30 mouse cellular contexts compared by ENCODE assay signal in genomic region chr7:74072632-74073031, GRCm38 (mm10). TPM values are rescaled to one million over a fixed set of nuclear protein-coding genes. Genes with fewer than 3 reads are reported as not detected.
DNase-seq lines count a peak whose midpoint lies in the region; ATAC-seq and TF ChIP-seq lines count a peak whose summit lies in the region.
"Had no signal": no experiment of that assay in that cellular context is flagged by ENCODE, and none has a peak within 500 bp of the region (broad histone marks: within the 10 kb centered on the region; RNA-seq: fewer than 3 reads in every experiment).

No protein-coding gene starts in this region.

- no peak overlapping the region for H3K9ac ChIP-seq in forebrain, postnatal 0 days
- H3K9ac ChIP-seq in forebrain, embryonic 15.5 days (replicated peaks): no peak overlapping the region
- no peak overlapping the region; the same call in 1 of the 2 replicates for H3K9ac ChIP-seq in hindbrain, embryonic 16.5 days (ENCODE audit: low read depth, low read length)
- no peak overlapping the region for H3K9ac ChIP-seq in hindbrain, embryonic 12.5 days
- H3K9ac ChIP-seq in liver, embryonic 12.5 days: no peak overlapping the region
- H3K9ac ChIP-seq: embryonic facial prominence, embryonic 12.5 days; kidney, embryonic 15.5 days; liver, embryonic 13.5 days; midbrain, embryonic 12.5 days had no signal

- intact Hi-C loops in left cerebral cortex, postnatal 4 days (cut with DNase I): no loop called here
- intact Hi-C loops in left cerebral cortex, postnatal 14 days (cut with DNase I): no loop called here

- WGBS in forebrain, postnatal 0 days: 32% methylated on average over 3 of the region's 3 CpGs
- WGBS in forebrain, embryonic 15.5 days: 33% methylated on average over 3 of the region's 3 CpGs
- WGBS in hindbrain, embryonic 16.5 days: 41% methylated on average over 3 of the region's 3 CpGs
- WGBS in hindbrain, embryonic 12.5 days: 39% methylated on average over 3 of the region's 3 CpGs
- WGBS in liver, embryonic 12.5 days (ENCODE audit: insufficient replicate concordance): 37% methylated on average over 3 of the region's 3 CpGs

- no peaks in the 10 kb centered on the region for H3K9me3 ChIP-seq in forebrain, postnatal 0 days (ENCODE audit: low read length)
- H3K9me3 ChIP-seq in forebrain, embryonic 15.5 days: no peaks in the 10 kb centered on the region
- H3K9me3 ChIP-seq in hindbrain, embryonic 16.5 days (ENCODE audit: control insufficient read depth, low read length): no peaks in the 10 kb centered on the region
- no peaks in the 10 kb centered on the region for H3K9me3 ChIP-seq in hindbrain, embryonic 12.5 days (replicated peaks)
- H3K9me3 ChIP-seq in liver, embryonic 12.5 days (replicated peaks): no peaks in the 10 kb centered on the region
- H3K9me3 ChIP-seq: embryonic facial prominence, embryonic 12.5 days; liver, embryonic 13.5 days; midbrain, embryonic 12.5 days had no signal

- no peak overlapping the region for H3K27ac ChIP-seq in forebrain, postnatal 0 days (ENCODE audit: low read depth, low read length)
- no peak overlapping the region for H3K27ac ChIP-seq in forebrain, embryonic 15.5 days (replicated peaks)
- H3K27ac ChIP-seq in hindbrain, embryonic 16.5 days (ENCODE audit: low read depth, low read length): 0 out of 2 replicates have a peak overlapping the region, but pooled peaks have one; percentile 13
- no peak overlapping the region for H3K27ac ChIP-seq in hindbrain, embryonic 12.5 days
- H3K27ac ChIP-seq in liver, embryonic 12.5 days: no peak overlapping the region
- H3K27ac ChIP-seq: embryonic facial prominence, embryonic 12.5 days; gastrocnemius, adult 2 months; kidney, embryonic 15.5 days; liver, embryonic 13.5 days; midbrain, embryonic 12.5 days; stomach, postnatal 0 days had no signal

- H3K4me2 ChIP-seq in forebrain, postnatal 0 days (ENCODE audit: low read depth): no peak overlapping the region
- H3K4me2 ChIP-seq in forebrain, embryonic 15.5 days (replicated peaks): no peak overlapping the region
- H3K4me2 ChIP-seq in hindbrain, embryonic 16.5 days (ENCODE audit: low read length): no peak overlapping the region
- H3K4me2 ChIP-seq in hindbrain, embryonic 12.5 days (replicated peaks): no peak overlapping the region
- no peak overlapping the region for H3K4me2 ChIP-seq in liver, embryonic 12.5 days
- H3K4me2 ChIP-seq: embryonic facial prominence, embryonic 12.5 days; heart, embryonic 11.5 days; kidney, embryonic 15.5 days; liver, embryonic 13.5 days; midbrain, embryonic 12.5 days had no signal

- no peaks in the 10 kb centered on the region for H3K27me3 ChIP-seq in forebrain, postnatal 0 days (ENCODE audit: insufficient read depth, low read length)
- H3K27me3 ChIP-seq in forebrain, embryonic 15.5 days: no peaks in the 10 kb centered on the region
- no peaks in the 10 kb centered on the region for H3K27me3 ChIP-seq in hindbrain, embryonic 16.5 days (replicated peaks; ENCODE audit: control insufficient read depth, insufficient read depth, low read length)
- H3K27me3 ChIP-seq in hindbrain, embryonic 12.5 days: no peaks in the 10 kb centered on the region
- no peaks in the 10 kb centered on the region for H3K27me3 ChIP-seq in liver, embryonic 12.5 days (replicated peaks)
- H3K27me3 ChIP-seq: embryonic facial prominence, embryonic 12.5 days; liver, embryonic 13.5 days; megakaryocyte, embryonic 14.5 days; midbrain, embryonic 12.5 days had no signal

- H3K36me3 ChIP-seq in forebrain, postnatal 0 days (ENCODE audit: insufficient read depth): no peaks in the 10 kb centered on the region
- H3K36me3 ChIP-seq in forebrain, embryonic 15.5 days: no peaks in the 10 kb centered on the region
- H3K36me3 ChIP-seq in hindbrain, embryonic 16.5 days (ENCODE audit: control insufficient read depth, insufficient read depth, low read length): no peaks in the 10 kb centered on the region
- H3K36me3 ChIP-seq in hindbrain, embryonic 12.5 days: no peaks in the 10 kb centered on the region
- H3K36me3 ChIP-seq in liver, embryonic 12.5 days: no peaks in the 10 kb centered on the region
- H3K36me3 ChIP-seq: embryonic facial prominence, embryonic 12.5 days; kidney, embryonic 15.5 days; liver, embryonic 13.5 days; midbrain, embryonic 12.5 days had no signal

- H3K4me1 ChIP-seq in forebrain, postnatal 0 days (ENCODE audit: insufficient read depth): no peaks in the 10 kb centered on the region
- H3K4me1 ChIP-seq in forebrain, embryonic 15.5 days: no peaks in the 10 kb centered on the region
- H3K4me1 ChIP-seq in hindbrain, embryonic 16.5 days (ENCODE audit: control insufficient read depth, insufficient read depth, low read depth, low read length): peaks cover 2% of the 10 kb centered on the region; the same call in 1 of the 2 replicates
- H3K4me1 ChIP-seq in hindbrain, embryonic 12.5 days: no peaks in the 10 kb centered on the region
- no peaks in the 10 kb centered on the region for H3K4me1 ChIP-seq in liver, embryonic 12.5 days
- H3K4me1 ChIP-seq: embryonic facial prominence, embryonic 12.5 days; liver, embryonic 13.5 days; megakaryocyte, embryonic 14.5 days; midbrain, embryonic 12.5 days had no signal

- no peak overlapping the region for H3K4me3 ChIP-seq in forebrain, postnatal 0 days (ENCODE audit: low read depth, low read length)
- H3K4me3 ChIP-seq in forebrain, embryonic 15.5 days: no peak overlapping the region
- no peak overlapping the region for H3K4me3 ChIP-seq in hindbrain, embryonic 16.5 days (ENCODE audit: low read length)
- no peak overlapping the region for H3K4me3 ChIP-seq in hindbrain, embryonic 12.5 days
- H3K4me3 ChIP-seq in liver, embryonic 12.5 days: no peak overlapping the region
- H3K4me3 ChIP-seq: embryonic facial prominence, embryonic 12.5 days; gastrocnemius, adult 2 months; kidney, embryonic 15.5 days; liver, embryonic 13.5 days; megakaryocyte, embryonic 14.5 days; midbrain, embryonic 12.5 days had no signal

- no peak for TF ChIP-seq CTCF in forebrain, postnatal 0 days (IDR thresholded peaks at IDR 0.05; ENCODE audit: low read depth)

- DNase-seq in forebrain, postnatal 0 days: peak; percentile 20
- DNase-seq in left cerebral cortex, postnatal 4 days: peak; percentile 85
- no peak for DNase-seq in left cerebral cortex, postnatal 14 days (ENCODE audit: low spot score in 2 of 2)
- peak; percentile 56 for DNase-seq in Muller cell, postnatal 12 days (ENCODE audit: inconsistent ontology term)
- DNase-seq: adrenal gland, postnatal 25 days; cerebellum, adult 18-20 months; cerebellum, postnatal 25 days; gastrocnemius, adult 2 months; heart, postnatal 4 days; kidney, postnatal 4 days; liver, embryonic 13.5 days; lung, adult 18-20 months; lung, postnatal 4 days; thymus, adult 18-20 months; thymus, postnatal 25 days had no signal

- no peak; the same call in 1 of the 2 replicates for ATAC-seq in forebrain, postnatal 0 days
- no peak for ATAC-seq in forebrain, embryonic 15.5 days (replicated peaks)
- peak; percentile 81 for ATAC-seq in hindbrain, embryonic 16.5 days
- no peak for ATAC-seq in hindbrain, embryonic 12.5 days (ENCODE audit: low FRiP score)
- no peak for ATAC-seq in liver, embryonic 12.5 days
- ATAC-seq: CD4-positive, CD25-positive, alpha-beta regulatory T cell, adult 4 months; forebrain, embryonic 14.5 days; intestine, postnatal 0 days; lung, postnatal 0 days had no signal

RNA-seq across cellular contexts. Expression of gene St8sia2, which starts 59.1 kb away (rescaled TPM):
- total RNA-seq in forebrain, postnatal 0 days (2014; rRNA removed): 59.6 and 75.7 TPM in 2 replicates
- polyA plus RNA-seq in forebrain, postnatal 0 days (2015; fragmentation: Nextera tagmentation; extraction: Ambion mirVana): 69.2 and 84.0 TPM in 2 replicates
- polyA plus RNA-seq in forebrain, embryonic 15.5 days (2015; fragmentation: Nextera tagmentation; extraction: Ambion mirVana): 78.8 and 79.6 TPM in 2 replicates
- 67.8 and 96.2 TPM in 2 replicates for polyA plus RNA-seq in hindbrain, embryonic 16.5 days (2015; fragmentation: Nextera tagmentation; extraction: Ambion mirVana)
- polyA plus RNA-seq in hindbrain, embryonic 12.5 days (2016; fragmentation: Nextera tagmentation; extraction: Ambion mirVana): 60.2 and 69.5 TPM in 2 replicates
- total RNA-seq in left cerebral cortex, postnatal 4 days (2021): 100 to 1,000 TPM; 135 TPM
- total RNA-seq in left cerebral cortex, postnatal 14 days (2021): 1 to 10 TPM; 3.3 to 4.2 TPM
- 0.57 and 0.63 TPM in 2 replicates for polyA plus RNA-seq in liver, embryonic 12.5 days (2016; fragmentation: Nextera tagmentation; extraction: Ambion mirVana)
- total RNA-seq: monocyte, adult 5-6 weeks had no signal
- polyA plus RNA-seq: CD4-positive, CD25-positive, alpha-beta regulatory T cell, adult 4 months had no signal

Comparison
In these comparisons a context has a peak if more than half of its experiments do, and no peak if none do; other contexts are left out.
1. DNase-seq: peak in forebrain, postnatal 0 days (single experiment), left cerebral cortex, postnatal 4 days (single experiment) and Muller cell, postnatal 12 days (single experiment); none in left cerebral cortex, postnatal 14 days (0 of 2).
2. RNA of gene St8sia2, which starts 59.1 kb away (polyA plus RNA-seq): 69.2 to 84.0 TPM in forebrain, postnatal 0 days, 78.8 to 79.6 TPM in forebrain, embryonic 15.5 days, 67.8 to 96.2 TPM in hindbrain, embryonic 16.5 days and 60.2 to 69.5 TPM in hindbrain, embryonic 12.5 days; 0.57 to 0.63 TPM in liver, embryonic 12.5 days; every median in the first group is over 10 times any median in the second.